Mouse (Mus musculus): ENCODE measurements at regions not wholly inside any gene's neighbourhood (a gene's known extent, or its start where the extent isn't known, plus 50 kb on each side); places are given as distances from the start of the nearest gene placed in this dataset.

DNA sequence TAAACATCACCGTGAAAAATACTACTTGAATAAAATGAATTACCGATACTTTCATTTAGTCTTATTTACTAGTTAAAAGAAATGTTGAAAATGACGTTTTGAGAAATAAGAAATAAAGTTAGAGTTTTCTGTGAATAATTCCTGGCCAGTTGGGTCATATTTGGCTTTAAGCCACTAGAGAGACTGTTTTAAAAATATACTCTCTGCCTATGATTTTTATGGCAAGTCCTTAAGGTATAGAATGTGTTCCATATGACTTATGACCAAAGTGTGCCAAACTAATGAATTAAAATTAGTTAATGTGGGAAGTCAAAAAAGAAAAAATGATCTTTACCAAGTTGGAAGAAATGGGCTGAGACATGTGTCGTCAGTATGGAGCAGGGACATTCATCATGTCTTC is 354.2 kb upstream of the Col3a1 start:
- no peak for DNase-seq

DNA sequence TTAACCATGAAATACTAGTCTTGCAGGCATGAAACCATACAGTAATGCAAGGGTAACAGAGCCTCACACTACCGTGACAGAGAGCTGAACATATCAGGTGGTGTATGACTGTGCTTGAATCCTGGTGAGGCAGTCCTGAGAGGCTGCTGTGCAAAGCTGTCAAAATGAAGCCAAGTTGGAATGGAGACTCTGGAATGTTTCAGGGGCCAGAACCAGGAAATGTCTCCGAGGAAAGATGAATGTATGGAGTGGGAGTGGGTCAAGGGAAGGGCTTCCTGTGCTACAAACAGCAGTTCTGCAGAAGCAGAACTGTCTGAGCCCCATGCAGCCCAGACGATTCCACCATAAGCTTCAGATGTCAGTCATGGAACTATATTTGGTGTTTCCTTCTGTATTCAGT is 324.2 kb upstream of the Col3a1 start:
- no peak for DNase-seq

DNA sequence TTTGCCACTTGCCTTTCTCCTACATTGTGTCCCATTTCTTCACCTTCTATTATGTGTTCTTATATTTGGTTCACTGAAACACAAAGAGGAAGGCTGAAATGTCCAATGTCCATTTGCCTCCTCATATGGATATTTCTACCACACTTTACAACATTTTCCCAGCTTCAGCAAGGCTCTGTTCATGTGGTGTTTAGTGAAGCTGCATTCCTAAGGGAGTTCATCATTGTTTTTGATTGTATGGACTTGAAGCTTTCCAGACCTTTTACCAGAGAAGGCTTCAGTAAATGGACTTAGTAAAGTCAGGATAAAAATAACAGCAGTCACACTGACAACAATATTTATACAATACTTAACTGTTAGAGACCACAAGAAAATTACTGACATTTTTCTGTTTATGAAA is 290.8 kb upstream of the Col3a1 start:
- no peak for DNase-seq

DNA sequence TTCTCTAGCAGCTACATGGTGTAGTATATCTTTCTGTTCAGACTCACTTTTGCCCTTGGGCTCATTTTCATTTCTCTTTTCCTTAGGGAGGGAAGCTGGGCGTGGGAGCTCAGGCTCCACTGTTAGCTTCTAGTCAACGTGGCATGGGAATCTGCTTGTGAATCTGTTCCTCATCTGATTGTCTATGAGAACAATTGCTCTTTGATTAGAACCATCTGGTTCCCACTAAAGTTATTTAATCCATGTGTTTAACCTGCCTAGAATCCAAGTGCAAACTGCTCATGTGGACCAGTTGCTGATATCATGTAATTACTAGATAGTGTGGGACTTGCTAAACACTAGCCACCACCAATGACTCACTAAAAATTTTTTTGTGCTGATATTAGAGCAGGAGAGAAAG is 290.1 kb upstream of the Col3a1 start:
- peak; percentile 10 for DNase-seq

DNA sequence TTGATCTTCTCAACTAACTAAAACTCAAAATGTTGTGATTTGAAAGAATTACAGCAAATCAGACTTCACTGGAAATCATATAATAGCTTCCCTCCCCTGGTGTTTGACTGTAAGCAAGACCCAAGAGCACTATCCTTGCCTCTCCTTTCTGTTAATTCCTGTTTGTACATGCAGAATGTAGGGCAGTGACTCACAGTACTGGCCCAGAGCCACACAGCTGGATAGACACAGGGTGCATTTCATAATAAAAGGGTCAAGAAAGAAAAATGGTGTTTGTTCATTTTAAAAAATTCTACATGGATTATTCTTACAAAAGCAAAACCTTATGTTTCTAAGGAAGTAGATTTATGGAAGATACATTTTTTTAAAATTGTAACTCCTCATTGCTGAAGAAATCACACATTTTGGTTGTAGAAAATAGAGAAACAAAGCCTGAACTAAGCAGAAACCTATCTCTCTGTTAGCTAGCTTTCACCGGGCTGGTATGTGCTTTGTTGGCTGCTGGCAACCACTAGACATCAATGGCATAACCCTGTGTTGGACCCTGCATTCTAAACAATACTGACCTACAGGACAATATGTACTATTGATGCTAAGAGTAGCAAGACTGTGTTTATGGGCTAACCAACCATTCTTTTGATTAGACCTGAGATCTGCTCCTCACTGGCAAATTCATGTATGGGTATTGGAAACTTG is 289.0 kb upstream of the Col3a1 start:
- peak; percentile 86 for DNase-seq

DNA sequence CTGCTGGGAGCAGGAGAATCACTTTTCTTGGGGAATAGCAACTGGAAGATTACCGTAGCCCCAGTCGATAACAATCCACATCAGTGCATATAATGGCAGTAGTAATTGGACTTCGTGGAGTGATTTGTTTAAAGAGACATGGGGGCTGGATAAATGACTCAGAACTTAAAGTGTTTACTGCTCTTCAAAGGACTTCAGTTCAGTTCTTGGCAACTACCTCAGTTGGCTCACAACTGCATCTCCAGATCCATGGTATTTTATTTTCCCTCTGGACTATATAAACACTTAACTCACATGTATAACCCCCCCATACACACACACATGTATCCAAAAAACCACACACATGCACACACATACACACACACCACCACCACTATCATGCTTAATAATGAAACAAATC is 288.0 kb upstream of the Col3a1 start:
- DNase-seq = no peak

DNA sequence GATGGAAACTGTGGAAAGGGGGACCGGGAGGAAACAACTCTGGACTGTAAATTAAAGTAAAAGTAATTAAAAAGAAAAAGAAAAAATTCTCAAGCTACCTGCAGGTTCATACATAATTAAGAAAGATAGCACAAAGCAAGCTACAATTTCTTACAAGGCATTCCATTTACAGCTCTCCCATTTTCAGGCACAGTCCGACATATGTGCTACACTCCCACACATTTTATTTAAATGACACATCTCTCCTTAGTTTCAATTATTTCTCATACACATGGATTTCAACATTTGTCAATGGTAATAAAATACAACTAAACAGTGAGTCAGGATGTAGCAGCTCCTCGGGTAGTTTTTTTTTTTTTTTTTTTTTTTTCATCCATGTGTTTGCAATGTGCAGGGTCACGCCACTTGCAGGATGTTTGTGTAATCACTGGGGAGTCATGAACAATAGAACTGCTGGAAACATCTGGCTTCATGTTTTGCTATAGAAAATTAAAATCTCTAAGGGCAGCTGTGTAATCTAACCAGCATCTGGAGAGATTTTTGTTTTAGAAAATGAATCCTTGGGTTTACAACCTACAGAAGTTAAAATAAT is 279.8 kb upstream of the Col3a1 start:
- DNase-seq = no peak

DNA sequence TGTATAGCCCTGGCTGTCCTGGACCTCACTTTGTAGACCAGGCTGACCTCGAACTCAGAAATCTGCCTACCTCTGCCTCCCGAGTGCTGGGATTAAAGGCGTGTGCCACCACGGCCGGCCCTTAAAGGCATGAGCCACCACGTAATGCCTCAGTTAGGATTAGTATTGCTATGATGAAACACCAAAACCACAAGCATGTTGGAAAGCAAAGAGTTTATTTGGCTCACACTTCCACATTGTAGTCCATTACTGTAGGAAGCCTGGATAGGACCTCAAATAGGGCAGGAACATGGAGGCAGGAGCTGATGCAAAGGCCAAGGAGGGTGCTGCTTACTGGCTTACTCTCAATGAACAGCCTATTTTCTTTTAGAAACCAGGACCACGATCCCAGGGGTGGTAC is 278.0 kb upstream of the Col3a1 start:
- no peak for DNase-seq

DNA sequence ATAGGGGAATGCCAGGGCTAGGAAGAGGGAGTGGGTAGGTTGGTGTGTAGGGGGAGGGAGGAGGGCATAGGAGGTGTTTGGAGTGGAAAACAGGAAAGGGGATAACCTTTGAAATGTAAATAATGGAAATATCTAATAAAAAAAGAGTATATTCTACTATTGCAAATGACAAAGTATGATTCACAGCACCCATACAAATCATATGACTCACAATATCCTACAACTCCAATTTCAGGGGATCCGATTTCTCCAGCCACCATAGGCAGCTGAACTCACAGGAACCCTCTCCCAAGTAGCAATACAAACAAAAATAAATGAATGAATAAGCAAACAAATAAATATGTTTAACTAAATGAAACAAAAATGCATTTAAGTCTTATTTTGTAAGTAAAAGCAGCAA is 270.0 kb upstream of the Col3a1 start:
- DNase-seq = no peak

DNA sequence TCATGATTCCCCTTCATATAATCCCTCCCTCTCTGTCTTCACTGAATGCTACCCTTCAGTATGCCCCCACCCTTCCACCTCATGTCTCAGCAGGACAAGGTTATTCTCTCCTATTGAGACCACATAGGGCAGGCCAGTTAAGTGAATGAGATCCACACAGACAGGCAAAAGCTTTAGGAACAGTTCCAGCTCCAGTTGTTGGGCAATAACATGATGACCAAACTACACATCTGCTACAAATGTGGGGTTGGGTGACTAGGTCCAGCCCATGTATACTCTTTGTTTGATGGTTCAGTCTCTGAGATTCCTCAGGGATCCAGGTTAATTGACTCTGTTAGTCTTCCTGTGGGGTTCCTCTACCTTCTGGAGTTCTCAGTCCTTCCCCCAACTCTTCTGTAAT is 269.5 kb upstream of the Col3a1 start:
- peak; percentile 9 for DNase-seq

DNA sequence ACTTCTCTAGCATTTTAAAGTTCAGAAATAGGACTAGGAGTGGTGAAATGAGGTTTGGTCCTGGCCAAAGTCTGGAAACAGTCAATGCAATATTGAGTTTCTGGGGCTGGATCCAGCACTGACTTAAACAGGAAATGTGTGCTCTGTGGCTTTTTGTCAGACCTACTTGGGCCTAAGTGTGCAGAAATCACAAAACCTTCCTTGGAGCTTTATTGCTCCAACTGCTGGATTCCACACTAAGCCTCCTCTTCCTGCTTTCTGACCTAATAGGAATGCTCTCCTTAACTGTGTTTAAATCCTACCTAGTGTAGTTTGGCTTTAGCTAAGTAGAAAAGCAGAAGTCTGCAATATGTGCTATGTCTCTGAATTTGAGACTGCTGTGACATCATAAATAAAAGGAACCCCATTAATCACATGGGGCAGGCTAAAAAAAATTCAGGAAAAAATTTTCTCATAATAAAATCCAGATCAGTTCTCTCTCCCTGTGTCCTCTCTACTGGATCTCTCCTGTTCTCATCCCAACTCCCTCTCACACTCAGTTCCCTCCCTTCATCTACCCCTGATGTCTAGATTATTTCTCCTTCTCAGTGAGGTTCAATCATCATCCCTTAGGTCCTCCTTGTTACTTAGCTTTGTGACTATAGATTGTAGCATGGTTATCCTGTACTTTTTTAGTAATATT is 268.0 kb upstream of the Col3a1 start:
- DNase-seq = no peak

DNA sequence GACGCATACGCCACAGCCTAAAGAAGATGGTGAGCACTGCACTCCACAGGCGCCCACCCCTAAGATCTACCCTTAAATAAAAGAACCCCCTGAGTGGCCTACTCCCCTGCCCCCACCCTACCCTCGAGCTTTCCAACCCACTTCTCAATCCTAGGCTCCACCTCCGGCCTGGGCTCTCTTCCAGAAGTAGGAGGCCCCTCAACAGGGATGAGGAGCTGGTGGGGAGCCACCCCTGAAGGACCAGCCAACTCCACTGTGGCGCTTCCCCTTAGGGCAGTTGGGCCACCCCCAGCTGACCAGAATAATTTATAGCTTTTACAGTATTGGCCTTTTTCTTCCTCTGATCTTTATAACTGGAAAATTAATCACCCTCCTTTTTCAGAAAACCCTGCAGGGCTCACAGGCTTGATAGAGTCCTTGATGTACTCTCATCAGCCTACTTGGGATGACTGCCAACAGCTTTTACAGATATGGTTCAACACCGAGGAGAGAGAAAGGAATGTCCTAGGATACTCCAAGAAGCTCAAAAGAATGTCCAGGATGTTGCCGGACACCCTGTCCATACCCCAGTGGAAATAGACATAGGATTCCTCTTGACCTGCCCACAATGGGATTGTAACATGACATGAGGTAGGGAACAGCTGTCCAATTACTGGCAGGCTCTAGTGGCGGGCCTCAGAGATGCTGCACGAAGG is 220.3 kb upstream of the Col3a1 start:
- DNase-seq = peak; percentile 15

DNA sequence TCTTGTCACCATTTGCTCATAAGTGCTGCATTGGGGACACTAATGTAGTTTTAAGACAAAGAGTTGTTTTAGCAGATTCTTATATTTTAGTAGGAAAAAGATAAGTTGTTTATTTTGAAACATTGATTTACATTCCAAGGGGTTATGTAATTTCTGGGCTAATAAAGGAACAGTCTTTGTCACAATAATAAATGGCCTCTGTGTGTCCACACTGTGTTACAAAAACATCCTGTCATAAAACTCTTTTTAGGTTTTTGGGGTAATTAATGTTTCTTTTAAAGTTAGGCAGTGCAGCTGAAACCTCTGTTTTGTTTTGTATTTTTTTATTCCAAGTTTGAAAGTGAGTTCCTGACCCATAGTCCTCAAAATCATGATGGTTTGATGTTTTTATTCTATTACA is 210.4 kb upstream of the Col3a1 start:
- no peak for DNase-seq

DNA sequence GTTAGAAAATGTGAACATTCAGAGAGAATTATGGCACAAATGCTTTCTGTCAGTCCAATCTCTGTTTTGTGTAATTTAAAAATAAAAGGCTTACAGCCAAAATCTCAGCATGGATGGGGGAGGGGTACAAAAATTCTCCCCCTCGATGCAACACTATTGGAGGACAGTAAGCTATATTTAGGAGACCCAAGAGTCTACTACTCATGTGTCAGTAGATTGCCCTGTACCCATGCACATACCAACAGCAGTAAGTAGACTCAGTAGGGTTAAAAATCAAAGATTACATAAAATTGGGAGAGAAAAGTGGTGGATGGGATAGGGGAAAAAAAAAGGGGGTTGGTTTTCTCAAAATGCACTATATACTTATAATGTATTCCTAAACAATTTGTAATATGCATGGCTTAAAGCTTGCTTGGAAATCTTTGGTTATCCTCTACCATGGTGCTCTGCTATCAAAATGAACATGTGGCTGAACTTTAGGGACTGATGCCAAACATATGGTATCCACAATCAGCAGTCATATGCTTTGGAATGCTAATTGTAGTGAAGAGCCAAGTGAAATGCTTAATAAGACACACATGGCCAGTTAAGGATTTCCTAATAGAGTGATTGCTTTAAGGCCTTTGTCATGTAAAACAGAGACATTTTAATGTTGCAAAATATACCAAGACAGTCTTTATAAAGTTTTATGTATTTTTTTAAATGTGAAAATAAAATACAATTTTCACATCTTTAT is 194.8 kb upstream of the Col3a1 start:
- DNase-seq = no peak

DNA sequence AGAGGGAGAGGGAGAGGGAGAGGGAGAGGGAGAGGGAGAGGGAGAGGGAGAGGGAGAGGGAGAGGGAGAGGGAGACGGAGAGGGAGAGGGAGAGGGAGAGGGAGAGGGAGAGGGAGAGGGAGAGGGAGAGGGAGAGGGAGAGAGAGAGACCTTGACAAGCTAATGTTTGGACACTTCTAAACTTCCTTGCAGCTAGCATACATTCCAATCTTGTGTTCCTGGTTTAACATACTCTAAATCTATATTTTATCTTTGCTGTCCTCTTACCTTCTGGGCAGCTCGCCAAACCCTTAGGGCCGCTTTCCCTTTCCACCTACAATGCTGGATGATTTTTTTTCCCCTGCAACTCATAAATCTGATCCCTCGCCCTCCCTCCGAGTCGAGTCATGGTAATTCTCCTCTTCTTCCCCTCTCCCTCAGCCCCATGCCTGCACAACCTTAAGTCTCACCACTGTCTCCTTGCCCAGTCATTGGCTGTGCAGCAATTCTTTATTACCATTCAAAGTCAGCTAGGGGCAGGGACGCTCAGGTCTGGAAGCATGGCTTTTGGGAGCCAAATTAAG is 176.1 kb upstream of the Col3a1 start:
- no peak for DNase-seq

DNA sequence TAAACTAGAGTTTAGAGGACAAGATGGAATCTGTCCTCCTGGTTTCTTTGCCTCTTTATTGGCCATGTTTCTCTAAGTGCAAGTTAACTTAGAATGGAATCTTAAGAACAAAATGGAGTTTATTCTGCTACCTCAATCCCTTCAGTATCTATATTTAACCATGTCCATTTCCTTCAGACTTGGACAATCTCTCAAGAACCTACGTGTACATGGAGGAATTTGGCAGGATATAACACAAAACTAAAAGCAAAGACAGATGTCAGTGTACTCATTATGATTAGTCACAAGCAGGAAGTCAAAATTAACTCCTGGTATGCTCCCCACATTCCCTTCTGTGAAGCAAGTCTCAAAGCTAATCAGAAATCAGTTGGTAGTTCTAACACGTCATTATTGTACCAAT is 164.3 kb upstream of the Col3a1 start:
- DNase-seq = no peak

DNA sequence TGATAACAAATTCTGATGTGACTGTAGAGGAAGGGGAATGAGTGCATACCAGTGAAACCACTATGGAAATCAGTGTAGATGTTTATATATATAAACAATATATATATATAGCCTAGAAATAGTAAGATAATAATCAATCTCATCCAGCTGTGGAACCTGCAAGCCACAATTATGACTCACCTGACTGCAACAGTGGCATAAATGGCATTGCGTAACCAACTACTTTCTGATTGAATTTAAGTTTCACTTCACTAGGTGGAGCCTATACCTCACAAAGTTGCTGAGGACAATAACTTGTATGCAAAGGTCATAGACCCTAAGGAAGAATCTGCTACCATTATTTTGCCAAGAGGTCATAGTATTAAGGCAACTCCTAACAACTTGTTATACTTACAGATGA is 129.7 kb upstream of the Col3a1 start:
- no peak for DNase-seq

DNA sequence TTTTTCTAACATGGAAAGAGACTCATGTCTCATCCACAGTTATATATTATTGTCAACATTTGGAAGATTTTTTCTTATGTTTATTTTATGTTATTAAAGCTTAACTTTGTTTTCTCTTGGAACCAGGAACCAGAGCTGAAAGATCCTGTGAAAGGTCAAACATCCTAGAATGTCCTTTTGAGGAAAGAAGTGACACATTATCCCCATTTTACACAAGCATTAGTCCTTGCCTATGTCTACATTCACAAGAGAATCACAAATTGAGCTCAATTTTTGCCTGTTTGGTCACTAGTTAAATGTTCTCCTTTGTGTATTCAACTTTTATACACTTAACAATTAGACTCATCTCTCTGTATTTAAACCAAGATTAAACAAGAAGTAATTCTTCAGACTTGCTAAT is 126.0 kb upstream of the Col3a1 start:
- DNase-seq = no peak

DNA sequence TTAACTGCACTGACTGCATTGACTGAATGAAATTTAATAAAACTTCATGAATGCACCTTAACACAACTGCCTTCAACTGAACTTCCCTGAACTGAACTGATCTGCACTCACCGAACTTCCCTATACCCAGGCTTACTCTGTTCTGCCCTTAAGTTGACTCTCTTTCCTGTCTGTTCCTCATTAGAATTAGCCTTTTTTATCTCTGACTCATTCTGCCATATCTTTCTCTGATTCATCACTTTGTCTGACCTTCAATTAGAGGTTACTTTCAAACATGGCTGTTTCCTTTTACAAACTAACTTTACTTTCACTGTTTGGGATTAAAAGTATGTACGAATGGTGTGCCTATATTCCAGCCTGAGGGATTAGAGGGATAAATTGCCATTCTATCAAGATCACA is 103.4 kb upstream of the Col3a1 start:
- DNase-seq = no peak

DNA sequence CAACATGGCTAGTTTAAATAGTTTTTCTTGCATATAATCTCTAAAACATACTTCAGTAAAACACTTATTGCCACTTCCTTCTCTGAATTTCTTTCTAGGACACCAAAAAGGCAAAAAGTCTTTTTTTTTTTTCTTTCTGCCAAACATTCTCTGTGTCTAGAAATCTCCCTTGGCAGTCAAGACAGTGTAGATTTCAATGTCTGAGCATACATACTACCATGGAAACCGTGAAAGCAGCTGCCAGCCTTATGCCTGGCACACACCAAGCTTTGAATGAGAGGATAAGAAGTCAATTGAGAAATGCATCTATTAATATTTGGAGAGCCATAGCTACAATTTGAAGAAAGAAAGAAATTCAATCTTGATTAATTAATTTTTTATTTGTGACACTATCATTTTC is 95.1 kb upstream of the Col3a1 start:
- DNase-seq = peak; percentile 2

Measured in adrenal gland, postnatal 10 days (tissue).